Comparison of ENCODE assay signal across 8 mouse cellular contexts in genomic region chr10:62739961-62740737, GRCm38 (mm10). TPM values are rescaled to one million over a fixed set of nuclear protein-coding genes. Genes with fewer than 3 reads are reported as not detected.
DNase-seq lines count a peak whose midpoint lies in the region; ATAC-seq lines count a peak whose summit lies in the region.
"Had no signal": no experiment of that assay in that cellular context is flagged by ENCODE, and none has a peak within 500 bp of the region (broad histone marks: within the 10 kb centered on the region; RNA-seq: fewer than 3 reads in every experiment).

No protein-coding gene starts in this region.

- H3K36me3 ChIP-seq in midbrain, embryonic 12.5 days = peaks cover 33% of the 10 kb centered on the region
- peaks cover 65% of the 10 kb centered on the region for H3K36me3 ChIP-seq in midbrain, embryonic 10.5 days
- peaks cover 21% of the 10 kb centered on the region for H3K36me3 ChIP-seq in liver, embryonic 11.5 days (ENCODE audit: control insufficient read depth, insufficient read depth, low read length)

- no peak overlapping the region for H3K4me3 ChIP-seq in midbrain, embryonic 12.5 days
- no peak overlapping the region for H3K4me3 ChIP-seq in midbrain, embryonic 10.5 days
- H3K4me3 ChIP-seq in liver, embryonic 11.5 days (ENCODE audit: low read depth, low read length) = no peak overlapping the region

- DNase-seq in midbrain, embryonic 10.5 days (ENCODE audit: low spot score) = no peak
- peak; percentile 86 for DNase-seq in cerebellum, adult 9-10 months
- peak; percentile 27 for DNase-seq in heart, postnatal 4 days
- peak; percentile 8 for DNase-seq in skeletal muscle tissue, adult 2 months (ENCODE audit: low read depth, low spot score)
- no peak for DNase-seq in liver, embryonic 11.5 days (ENCODE audit: low spot score)

- peak overlapping the region; percentile 49 for H3K27ac ChIP-seq in midbrain, embryonic 12.5 days (replicated peaks)
- no peak overlapping the region for H3K27ac ChIP-seq in midbrain, embryonic 10.5 days (replicated peaks)
- no peak overlapping the region for H3K27ac ChIP-seq in liver, embryonic 11.5 days (ENCODE audit: low read depth, low read length)

- H3K9ac ChIP-seq in midbrain, embryonic 12.5 days (replicated peaks) = no peak overlapping the region
- H3K9ac ChIP-seq in liver, embryonic 11.5 days (ENCODE audit: low read depth, low read length) = no peak overlapping the region

- ATAC-seq in midbrain, embryonic 12.5 days (ENCODE audit: low FRiP score, low read depth) = peak; percentile 12; the same call in 1 of the 2 replicates
- ATAC-seq in liver, embryonic 11.5 days (replicated peaks; ENCODE audit: low FRiP score) = no peak
- ATAC-seq in CD4-positive, CD25-positive, alpha-beta regulatory T cell, adult 4 months = no peak
- ATAC-seq: activated CD4-positive, CD25-positive, alpha-beta regulatory T cell, adult 4 months had no signal

- H3K9me3 ChIP-seq in midbrain, embryonic 12.5 days = no peaks in the 10 kb centered on the region
- H3K9me3 ChIP-seq in midbrain, embryonic 10.5 days (replicated peaks) = no peaks in the 10 kb centered on the region
- no peaks in the 10 kb centered on the region for H3K9me3 ChIP-seq in liver, embryonic 11.5 days (ENCODE audit: control insufficient read depth, low read length)

- H3K4me1 ChIP-seq in midbrain, embryonic 12.5 days = peaks cover 6% of the 10 kb centered on the region; the same call in 1 of the 2 replicates
- peaks cover 11% of the 10 kb centered on the region for H3K4me1 ChIP-seq in midbrain, embryonic 10.5 days
- H3K4me1 ChIP-seq in liver, embryonic 11.5 days (replicated peaks; ENCODE audit: control insufficient read depth, insufficient read depth, low read length) = no peaks in the 10 kb centered on the region

- H3K27me3 ChIP-seq in midbrain, embryonic 12.5 days = no peaks in the 10 kb centered on the region
- no peaks in the 10 kb centered on the region for H3K27me3 ChIP-seq in midbrain, embryonic 10.5 days (ENCODE audit: low read depth, poor library complexity, severe bottlenecking)
- no peaks in the 10 kb centered on the region for H3K27me3 ChIP-seq in liver, embryonic 11.5 days (replicated peaks; ENCODE audit: control insufficient read depth, insufficient read depth, low read length)

- no peak overlapping the region for H3K4me2 ChIP-seq in midbrain, embryonic 12.5 days (replicated peaks)
- H3K4me2 ChIP-seq in liver, embryonic 11.5 days = no peak overlapping the region

- 66% methylated on average over 4 of the region's 4 CpGs for WGBS in midbrain, embryonic 12.5 days
- 84% methylated on average over 4 of the region's 4 CpGs for WGBS in midbrain, embryonic 10.5 days
- WGBS in liver, embryonic 11.5 days = 79% methylated on average over 4 of the region's 4 CpGs

RNA-seq across cellular contexts. Expression of gene Stox1, which starts 14.2 kb away (rescaled TPM):
- polyA plus RNA-seq in midbrain, embryonic 12.5 days (2016; fragmentation: Nextera tagmentation; extraction: Ambion mirVana) = 2.1 and 2.8 TPM in 2 replicates
- polyA plus RNA-seq in midbrain, embryonic 10.5 days (2016; fragmentation: Nextera tagmentation; extraction: Ambion mirVana) = 2.3 and 3.1 TPM in 2 replicates
- 1 to 10 TPM in 1 of 2 experiments, under 1 TPM in 1; 0.83 to 1.5 TPM for total RNA-seq in heart, postnatal 4 days (2021)
- polyA plus RNA-seq in liver, embryonic 11.5 days (2014; fragmentation: Nextera tagmentation; extraction: Ambion mirVana) = 0.47 and 1.0 TPM in 2 replicates
- 1 to 10 TPM; 2.2 to 3.2 TPM for polyA plus RNA-seq in CD4-positive, CD25-positive, alpha-beta regulatory T cell, adult 4 months (2017; shearing (Covaris generic))

RNA-seq across cellular contexts. Expression of gene Ccar1, which starts 51.9 kb away (rescaled TPM):
- 151 and 157 TPM in 2 replicates for polyA plus RNA-seq in midbrain, embryonic 12.5 days (2016; fragmentation: Nextera tagmentation; extraction: Ambion mirVana)
- polyA plus RNA-seq in midbrain, embryonic 10.5 days (2016; fragmentation: Nextera tagmentation; extraction: Ambion mirVana) = 156 TPM in 2 replicates
- 10 to 100 TPM; 53.7 to 66.1 TPM for total RNA-seq in heart, postnatal 4 days (2021)
- polyA plus RNA-seq in liver, embryonic 11.5 days (2014; fragmentation: Nextera tagmentation; extraction: Ambion mirVana) = 116 and 123 TPM in 2 replicates
- 100 to 1,000 TPM; 113 to 124 TPM for polyA plus RNA-seq in CD4-positive, CD25-positive, alpha-beta regulatory T cell, adult 4 months (2017; shearing (Covaris generic))

Comparison
In these comparisons a context has a peak if more than half of its experiments do, and no peak if none do; other contexts are left out.
1. DNase-seq: peak in cerebellum, adult 9-10 months (single experiment), heart, postnatal 4 days (single experiment) and skeletal muscle tissue, adult 2 months (single experiment); none in midbrain, embryonic 10.5 days (single experiment) and liver, embryonic 11.5 days (single experiment).